Mouse (Mus musculus) kidney, adult 2 months (tissue): ENCODE measurements around the gene Rgs12.

Experiments used
- CTCF ChIP-seq: fragments of 200-500 bp; conservative IDR thresholded peaks from 2 replicates; pipeline ENCODE4 v1.5.1; 2011; ENCODE audit warnings: low read depth, mild to moderate bottlenecking, control low read depth, low read length, moderate library complexity, mixed read lengths; ENCODE audit not compliant: insufficient read depth, insufficient read length
- POLR2A ChIP-seq: fragments of 200-500 bp; IDR thresholded peaks from one replicate; pipeline ENCODE4 v1.6.1; 2011; ENCODE audit warnings: low read depth, low read length, control low read depth

DNA sequence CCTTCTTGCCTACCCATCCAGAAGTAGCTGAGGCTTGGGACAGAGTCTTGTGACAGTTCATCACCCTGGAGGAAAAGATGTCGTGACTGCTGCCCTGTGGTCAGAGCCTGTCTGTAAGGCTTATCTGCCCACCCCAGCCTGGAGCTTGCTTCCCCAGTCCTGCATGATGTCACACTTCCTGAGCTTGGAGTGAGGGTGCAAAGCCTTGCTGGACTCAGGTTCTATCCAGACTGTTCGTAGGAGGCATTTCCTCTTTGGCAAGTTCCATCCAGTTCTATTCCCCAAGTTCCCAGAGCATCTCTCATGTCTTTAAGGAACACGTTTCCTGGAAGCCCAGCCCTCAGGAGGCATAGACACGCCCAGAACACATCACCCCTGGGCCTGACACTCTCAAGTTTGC is 86.5 kb downstream of the Rgs12 start:
- TF ChIP-seq CTCF (no peak), POLR2A (no peak)
